Mouse (Mus musculus): Measurements from ENCODE around the gene Olfr350. TPM values are rescaled to one million over a fixed set of nuclear protein-coding genes. Genes with fewer than 3 reads are reported as not detected.

The Olfr350 gene
- not detected for total RNA-seq (2021)
- long read RNA-seq, experiment 1 = 0 reads
- long read RNA-seq, experiment 2 = 0 reads

DNA sequence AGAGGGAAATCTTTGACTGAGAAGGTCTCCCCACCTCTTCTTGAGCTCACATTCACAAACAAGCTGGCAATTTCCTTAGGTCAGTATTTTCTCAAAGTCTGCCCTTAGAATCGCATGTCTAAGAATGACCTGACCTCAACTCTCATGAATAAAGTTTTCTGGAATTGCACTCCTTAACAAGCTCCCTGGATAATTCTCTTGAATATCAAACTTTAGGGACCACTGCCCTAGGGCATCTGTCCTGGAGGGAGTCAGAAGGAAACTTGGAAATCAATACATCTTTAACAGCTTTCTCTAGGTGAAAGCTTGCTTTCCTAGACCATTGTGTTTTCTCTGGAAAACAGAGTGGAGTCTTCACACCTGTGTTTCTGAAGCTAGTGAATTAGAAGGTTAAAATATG, at the start of gene Olfr350:
Olfr350 (plus strand) TSS at position 301 of the 400 bp plus-strand sequence.
- intact Hi-C loops (cut with DNase I) = no loop called here
- DNase-seq = no peak

DNA sequence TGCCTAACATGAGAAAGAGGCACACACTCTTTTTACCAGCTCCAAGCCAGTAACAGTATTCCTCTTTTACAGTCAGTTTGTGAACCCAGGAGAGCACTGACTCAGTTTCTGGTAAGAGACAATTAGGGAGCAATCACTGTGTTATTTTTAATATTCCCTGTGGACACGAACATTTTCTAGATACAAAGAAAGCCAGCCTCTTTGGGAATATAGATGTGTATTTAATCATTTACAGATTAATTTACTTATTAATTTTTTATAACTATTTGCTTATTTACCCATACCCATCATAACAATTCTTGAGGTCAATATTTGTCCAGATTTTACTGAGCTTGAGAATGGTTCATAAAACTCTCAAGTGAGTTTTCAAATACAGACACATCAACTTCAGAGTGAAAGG, 29.2 kb upstream of the Olfr350 start, which contains the start of gene Olfr3:
Olfr3 (minus strand) TSS at position 101 of the 400 bp plus-strand sequence.
- intact Hi-C loops (cut with DNase I) = no loop called here
- no peak for DNase-seq

DNA sequence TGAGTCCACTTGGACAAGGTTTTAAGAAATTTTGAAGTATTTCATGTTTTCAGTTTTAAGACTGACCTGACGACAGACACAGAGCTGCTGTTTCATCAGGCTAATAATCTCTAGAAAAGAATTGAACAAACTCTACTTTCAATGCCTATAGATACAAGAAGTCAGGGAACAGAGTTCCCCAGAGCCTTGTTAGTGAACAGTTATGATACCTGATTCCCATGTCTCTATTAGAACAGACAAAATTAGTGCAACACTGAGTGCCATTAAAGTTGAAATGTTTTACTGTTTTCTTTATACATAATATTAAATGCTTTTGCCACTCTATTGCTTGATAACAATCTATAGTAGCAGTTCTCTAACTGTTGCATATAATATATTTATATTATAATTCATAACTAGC, 16.4 kb downstream of the Olfr350 start, which contains the start of gene Olfr351:
Olfr351 (minus strand) TSS at position 101 of the 400 bp plus-strand sequence.
- no peak for DNase-seq
- intact Hi-C loops (cut with DNase I) = no loop called here

DNA sequence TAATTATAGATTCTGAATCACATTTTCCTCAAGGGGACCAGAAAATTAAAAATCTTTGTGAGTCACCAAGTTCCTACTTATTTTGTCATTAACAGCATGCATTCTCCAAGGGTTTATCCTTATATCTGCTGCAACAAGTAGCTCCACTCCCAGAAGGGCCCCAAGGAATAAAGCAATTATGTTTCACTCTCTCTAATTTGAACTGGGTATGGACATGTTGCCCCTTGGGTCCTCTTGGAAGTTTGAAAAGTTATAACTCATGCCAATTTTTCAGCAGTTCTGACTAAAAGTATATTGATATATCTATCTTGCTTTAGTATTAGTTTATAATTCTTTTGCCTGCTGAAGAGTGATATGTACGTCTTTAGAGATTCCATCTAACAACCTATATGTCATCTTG, 22.1 kb downstream of the Olfr350 start, which contains the start of gene Olfr352:
Olfr352 (plus strand) TSS at position 301 of the 400 bp plus-strand sequence.
- DNase-seq = no peak
- intact Hi-C loops (cut with DNase I) = no loop called here

DNA sequence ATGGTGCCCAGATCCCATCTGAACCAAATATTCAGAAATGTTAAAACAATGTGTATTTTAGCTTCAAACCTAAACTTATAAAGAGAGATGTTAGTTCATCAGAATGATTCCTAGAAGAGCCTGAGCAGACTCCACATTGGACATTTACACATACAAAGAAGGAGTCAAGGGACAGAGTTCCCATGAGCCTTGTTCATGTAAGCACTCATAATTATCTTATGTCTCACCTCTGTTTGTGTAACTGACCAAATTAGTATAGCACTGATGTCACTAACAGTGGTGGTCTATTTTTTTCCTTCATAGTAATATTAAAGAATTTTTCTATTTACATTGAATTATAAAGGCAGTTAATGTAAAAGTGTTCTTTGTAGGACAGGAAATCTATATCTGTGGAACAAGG, 46.7 kb downstream of the Olfr350 start, which contains the start of gene Olfr353:
Olfr353 (minus strand) TSS at position 101 of the 400 bp plus-strand sequence.
- intact Hi-C loops (cut with DNase I) = no loop called here

DNA sequence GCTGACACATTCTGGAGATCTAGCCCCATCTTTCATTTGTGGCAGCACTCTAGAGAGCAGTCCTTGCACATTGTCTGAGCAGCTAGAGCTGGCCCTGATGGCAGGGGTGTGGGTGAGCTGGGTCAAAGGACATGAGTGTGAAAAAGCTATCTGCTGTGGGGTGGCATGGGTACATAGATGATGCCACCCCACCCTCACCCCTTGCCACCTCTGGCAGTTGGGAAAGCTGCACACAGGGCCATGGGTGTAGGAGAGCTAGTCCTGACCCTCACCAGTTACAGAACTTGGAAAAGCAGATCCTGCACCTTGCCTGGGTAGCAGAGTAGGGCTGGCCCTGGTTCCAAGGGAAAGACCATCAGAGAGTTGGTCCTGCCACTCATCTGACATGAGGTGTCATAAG, 51.0 kb downstream of the Olfr350 start:
- DNase-seq = no peak
- intact Hi-C loops (cut with DNase I) = no loop called here

More for the DNA sequence above, 46.7 kb downstream of the Olfr350 start, which contains the start of gene Olfr353:
- no peak for DNase-seq

Other genes with a start within 250 kb of the Olfr350 start
- not detected for gene Olfr345, start 206.3 kb upstream of the Olfr350 start, total RNA-seq (2021)
- gene Olfr346, start 160.5 kb upstream of the Olfr350 start, total RNA-seq (2021) = not detected
- gene Olfr347, start 114.4 kb upstream of the Olfr350 start, total RNA-seq (2021) = not detected
- not detected for gene Olfr348, start 62.0 kb upstream of the Olfr350 start, total RNA-seq (2021)
- not detected for gene Olfr50, start 55.8 kb upstream of the Olfr350 start, total RNA-seq (2021)
- not detected for gene Olfr3, start 29.3 kb upstream of the Olfr350 start, total RNA-seq (2021)
- not detected for gene Olfr351, start 16.4 kb downstream of the Olfr350 start, total RNA-seq (2021)
- not detected for gene Olfr352, start 22.1 kb downstream of the Olfr350 start, total RNA-seq (2021)
- gene Olfr353, start 46.6 kb downstream of the Olfr350 start, total RNA-seq (2021) = not detected
- not detected for gene Olfr354, start 59.4 kb downstream of the Olfr350 start, total RNA-seq (2021)
- not detected for gene Olfr355, start 82.6 kb downstream of the Olfr350 start, total RNA-seq (2021)
- not detected for gene Olfr356, start 90.8 kb downstream of the Olfr350 start, total RNA-seq (2021)
- gene Olfr357, start 147.5 kb downstream of the Olfr350 start, total RNA-seq (2021) = not detected
- gene Olfr358, start 163.0 kb downstream of the Olfr350 start, total RNA-seq (2021) = not detected
- not detected for gene Olfr360, start 219.4 kb downstream of the Olfr350 start, total RNA-seq (2021)
- gene Olfr361, start 243.0 kb downstream of the Olfr350 start, total RNA-seq (2021) = not detected